Mouse (Mus musculus) forebrain, embryonic 12.5 days (tissue): ENCODE data around the gene Gdpgp1. TPM values are rescaled to one million over a fixed set of nuclear protein-coding genes. Genes with fewer than 3 reads are reported as not detected.

ENCODE experiments used
- ATAC-seq: fragments of 200-750 bp; cut with Nextera tagmentation; 2 replicates; pipeline ENCODE4 v1.8.0; 2017; ENCODE audit warnings: moderate TSS enrichment; ENCODE audit not compliant: low FRiP score
- H3K27ac ChIP-seq: fragments of 300-500 bp; sonication (generic); 2 replicates; pipeline ENCODE4 v1.5.1; 2016; ENCODE audit warnings: mild to moderate bottlenecking
- H3K27me3 ChIP-seq: fragments of 300-500 bp; sonication (generic); 2 replicates; pipeline ENCODE4 v1.6.1; 2016; ENCODE audit warnings: mild to moderate bottlenecking
- H3K36me3 ChIP-seq: fragments of 300-500 bp; sonication (generic); replicated peaks from 2 replicates; pipeline ENCODE4 v1.6.1; 2016; ENCODE audit warnings: mild to moderate bottlenecking
- H3K4me1 ChIP-seq: fragments of 300-500 bp; sonication (generic); 2 replicates; pipeline ENCODE4 v1.6.1; 2016
- H3K4me2 ChIP-seq: fragments of 300-500 bp; sonication (generic); 2 replicates; pipeline ENCODE4 v1.6.1; 2016; ENCODE audit warnings: mild to moderate bottlenecking, moderate library complexity
- H3K4me3 ChIP-seq: fragments of 300-500 bp; sonication (generic); replicated peaks from 2 replicates; pipeline ENCODE4 v1.5.1; 2016; ENCODE audit warnings: mild to moderate bottlenecking
- H3K9ac ChIP-seq: fragments of 300-500 bp; sonication (generic); 2 replicates; pipeline ENCODE4 v1.6.1; 2016; ENCODE audit warnings: mild to moderate bottlenecking
- H3K9me3 ChIP-seq: fragments of 300-500 bp; sonication (generic); 2 replicates; pipeline ENCODE4 v1.6.1; 2016
- WGBS: fragments of 180-500 bp; shearing (Covaris S2); methylation state at CpG from one replicate; pipeline ENCODE4 v1.1.7; 2016; 5-methylcytosine and 5-hydroxymethylcytosine counted together
- polyA plus RNA-seq: library from polyadenylated mRNA; unstranded; fragments of >200 nt; fragmentation: Nextera tagmentation; extraction: Ambion mirVana; gene quantifications from 2 replicates; pipeline ENCODE4 v1.2.1, GENCODE M21; 2016

Gdpgp1 gene
- polyA plus RNA-seq, 1 experiment from 2014 or later = 4.2 TPM

DNA sequence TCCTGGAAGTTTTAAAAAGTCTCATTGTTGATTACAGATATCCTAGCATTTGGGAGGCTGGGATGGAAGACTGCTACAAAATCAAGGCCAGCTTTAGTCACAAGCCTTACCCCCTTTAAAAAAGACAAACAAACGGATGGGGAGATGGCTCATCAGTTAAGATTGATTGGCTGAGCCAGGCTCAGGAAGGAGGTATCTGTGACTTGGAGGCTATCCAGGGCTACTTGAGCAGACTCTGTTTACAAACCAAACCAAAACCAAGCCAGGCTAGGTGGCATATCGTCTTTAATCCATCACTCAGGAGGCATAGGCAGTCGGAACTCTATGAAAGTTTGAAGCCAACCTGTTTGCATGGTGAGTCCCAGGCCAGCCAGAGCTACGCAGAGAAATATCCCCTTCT is 9.0 kb downstream of the Gdpgp1 start:
- Histone ChIP-seq H3K27ac (no peak overlapping the region), H3K4me1 (no peaks in the 10 kb centered on the region), H3K9me3 (no peaks in the 10 kb centered on the region), H3K4me2 (no peak overlapping the region), H3K27me3 (no peaks in the 10 kb centered on the region), H3K36me3 (peaks cover 25% of the 10 kb centered on the region), H3K4me3 (no peak overlapping the region), H3K9ac (no peak overlapping the region)
- ATAC-seq = no peak
- WGBS = 92% methylated on average over 4 of the region's 4 CpGs

DNA sequence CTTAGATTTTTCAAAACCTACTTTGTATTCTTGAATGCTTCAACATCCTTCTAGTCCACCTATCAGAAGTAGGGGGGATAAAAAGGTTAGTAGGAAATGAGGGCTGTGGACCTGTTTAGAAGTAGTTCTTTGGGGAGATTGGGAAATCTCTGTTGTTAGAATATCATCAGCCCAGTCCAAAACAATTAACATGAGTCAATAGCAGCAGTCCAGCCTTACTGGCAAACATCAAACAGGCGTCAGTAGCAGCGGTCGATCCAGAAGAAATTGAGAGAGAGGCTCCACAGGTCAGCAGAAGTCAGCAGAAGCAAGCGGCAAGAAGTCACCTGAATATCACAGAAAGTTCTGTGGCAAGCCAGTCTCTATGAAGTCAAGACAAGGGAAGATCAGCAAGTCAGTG is 12.2 kb downstream of the Gdpgp1 start:
- Histone ChIP-seq H3K9ac (no peak overlapping the region), H3K36me3 (peaks cover 8% of the 10 kb centered on the region), H3K4me3 (no peak overlapping the region), H3K27me3 (no peaks in the 10 kb centered on the region), H3K9me3 (no peaks in the 10 kb centered on the region), H3K4me1 (no peaks in the 10 kb centered on the region), H3K4me2 (no peak overlapping the region), H3K27ac (no peak overlapping the region)
- WGBS = 91% methylated on average over 4 of the region's 4 CpGs
- ATAC-seq = no peak

DNA sequence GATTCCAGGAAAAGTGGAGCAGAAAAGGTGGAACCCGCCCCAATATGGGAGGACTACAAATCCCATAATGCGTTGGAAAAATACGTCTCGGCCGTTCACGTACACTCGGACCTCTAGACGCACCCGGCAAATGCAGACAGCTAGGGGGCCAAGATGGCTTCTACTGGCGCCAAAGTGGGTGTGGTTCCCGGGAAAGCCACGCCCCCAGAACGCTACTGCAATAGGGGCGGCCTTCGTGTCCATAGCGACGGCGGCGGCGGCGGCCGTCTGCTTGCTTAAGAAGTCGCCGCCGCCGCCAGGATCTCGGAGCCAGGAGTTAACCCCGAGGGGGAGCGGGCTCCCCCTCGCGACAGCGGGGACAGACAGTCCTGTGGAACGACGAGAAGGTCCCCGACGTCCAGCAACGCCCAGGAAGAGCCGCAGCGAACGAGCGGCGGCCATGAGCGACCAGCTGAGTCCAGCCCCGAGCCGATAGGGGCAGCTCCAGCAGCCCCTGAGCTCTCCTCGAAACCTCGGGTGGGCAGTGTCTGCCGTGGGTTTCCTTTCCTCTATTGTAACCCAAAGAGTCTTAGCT is 13.6 kb downstream of the Gdpgp1 start, which contains the start of gene Ttll13:
Ttll13 (plus strand) TSS at position 229 of the 574 bp plus-strand sequence.
- H3K9me3 ChIP-seq = no peaks in the 10 kb centered on the region
- peak; percentile 98 for ATAC-seq
- H3K4me3 ChIP-seq = peak within 1 kb of the TSS; percentile 48
- no peaks in the 10 kb centered on the region for H3K4me1 ChIP-seq
- peak within 1 kb of the TSS; percentile 83 for H3K27ac ChIP-seq
- no peaks in the 10 kb centered on the region for H3K36me3 ChIP-seq
- peak within 1 kb of the TSS; percentile 61 for H3K9ac ChIP-seq
- H3K27me3 ChIP-seq = peaks cover 4% of the 10 kb centered on the region; the same call in 1 of the 2 replicates
- peak within 1 kb of the TSS; percentile 65 for H3K4me2 ChIP-seq
- under 1% methylated on average over 48 of the region's 48 CpGs for WGBS

DNA sequence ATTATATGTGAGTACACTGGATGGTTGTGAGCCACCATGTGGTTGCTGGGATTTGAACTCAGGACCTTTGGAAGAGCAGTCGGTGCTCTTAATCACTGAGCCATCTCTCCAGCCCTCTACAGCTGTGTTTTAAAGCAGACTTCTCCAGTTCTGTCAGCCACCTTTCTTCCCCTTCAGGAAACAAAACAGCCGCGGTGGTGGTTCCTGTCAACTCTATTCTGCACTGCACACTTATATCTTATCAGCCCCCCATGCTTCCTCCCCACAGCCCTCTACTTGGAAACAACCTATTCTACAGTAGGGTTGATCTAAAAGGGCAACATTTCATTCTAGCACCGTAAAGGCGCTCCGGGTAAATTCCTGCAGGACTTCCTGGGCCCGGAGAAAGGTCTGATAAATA is 14.2 kb downstream of the Gdpgp1 start:
- whole genome bisulfite sequencing = 72% methylated on average over 7 of the region's 7 CpGs
- H3K4me2 ChIP-seq = peak overlapping the region; percentile 65
- H3K27ac ChIP-seq = no peak overlapping the region

DNA sequence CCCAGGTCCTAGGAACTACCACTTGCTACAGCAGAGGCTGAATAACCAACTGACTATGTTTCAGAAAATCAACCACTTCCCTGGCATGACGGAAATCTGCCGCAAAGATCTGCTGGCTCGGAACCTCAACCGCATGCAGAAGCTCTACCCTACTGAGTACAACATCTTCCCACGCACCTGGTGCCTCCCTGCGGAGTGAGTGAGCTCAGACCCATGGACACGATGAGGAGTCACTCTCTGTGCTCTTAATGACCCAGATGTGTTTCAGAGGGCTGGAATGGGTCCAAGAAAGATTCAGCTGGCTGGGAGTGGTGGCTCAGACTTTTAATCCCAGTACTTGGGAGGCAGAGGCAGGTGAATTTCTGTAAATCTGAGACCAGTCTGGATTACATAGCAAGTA is 19.8 kb downstream of the Gdpgp1 start:
- WGBS = 82% methylated on average over 7 of the region's 7 CpGs
- Histone ChIP-seq H3K9ac (no peak overlapping the region), H3K4me2 (no peak overlapping the region), H3K4me3 (no peak overlapping the region), H3K4me1 (no peaks in the 10 kb centered on the region), H3K36me3 (no peaks in the 10 kb centered on the region), H3K9me3 (no peaks in the 10 kb centered on the region), H3K27ac (no peak overlapping the region), H3K27me3 (peaks cover 30% of the 10 kb centered on the region)
- no peak for ATAC-seq

More for the DNA sequence above, 14.2 kb downstream of the Gdpgp1 start:
- Histone ChIP-seq H3K4me1 (no peaks in the 10 kb centered on the region), H3K9ac (peak overlapping the region; percentile 61; the same call in 1 of the 2 replicates), H3K36me3 (no peaks in the 10 kb centered on the region), H3K9me3 (no peaks in the 10 kb centered on the region), H3K27me3 (peaks cover 4% of the 10 kb centered on the region), H3K4me3 (peak overlapping the region; percentile 48)
- ATAC-seq = no peak

DNA sequence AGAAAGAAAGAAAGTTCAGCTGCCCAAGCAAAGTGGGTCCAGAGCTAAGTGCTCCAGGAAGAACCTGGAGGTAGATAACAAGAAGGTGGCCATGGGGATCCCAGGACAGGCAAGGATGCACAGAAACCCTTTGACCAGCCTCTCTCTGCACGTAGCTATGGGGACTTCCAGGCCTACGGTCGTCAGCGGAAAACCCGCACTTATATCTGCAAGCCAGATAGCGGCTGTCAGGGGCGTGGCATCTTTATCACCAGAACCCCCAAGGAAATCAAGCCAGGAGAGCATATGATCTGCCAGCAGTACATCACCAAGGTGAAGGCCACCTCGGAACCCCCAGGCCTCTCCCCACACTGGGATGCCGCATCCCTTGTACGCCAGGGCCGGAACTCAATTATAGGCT is 20.2 kb downstream of the Gdpgp1 start:
- H3K9ac ChIP-seq = no peak overlapping the region
- no peaks in the 10 kb centered on the region for H3K4me1 ChIP-seq
- no peaks in the 10 kb centered on the region for H3K9me3 ChIP-seq
- no peak for ATAC-seq
- no peaks in the 10 kb centered on the region for H3K36me3 ChIP-seq
- H3K4me2 ChIP-seq = no peak overlapping the region
- no peak overlapping the region for H3K4me3 ChIP-seq
- H3K27ac ChIP-seq = no peak overlapping the region
- H3K27me3 ChIP-seq = peaks cover 33% of the 10 kb centered on the region
- WGBS = 89% methylated on average over 11 of the region's 11 CpGs

DNA sequence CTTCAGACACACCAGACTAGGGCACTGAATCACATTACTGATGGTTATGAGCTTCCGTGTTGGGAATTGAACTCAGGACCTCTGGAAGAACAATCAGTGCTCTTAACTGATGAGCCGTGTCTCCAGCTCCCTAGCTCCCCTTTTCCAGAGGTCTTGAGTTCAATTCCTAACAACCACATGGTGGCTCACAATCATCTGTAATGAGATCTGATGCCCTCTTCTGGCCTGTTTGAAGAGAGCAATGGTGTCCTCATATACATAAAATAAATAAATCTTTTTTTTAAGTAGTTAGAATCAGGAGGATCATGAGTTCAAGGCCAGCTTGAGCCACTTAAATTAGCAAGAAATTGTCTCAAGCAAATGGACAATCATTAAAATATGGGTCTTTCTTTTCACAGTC is 23.3 kb downstream of the Gdpgp1 start:
- WGBS = 66% methylated on average over 2 of the region's 2 CpGs
- Histone ChIP-seq H3K27me3 (peaks cover 52% of the 10 kb centered on the region), H3K9ac (no peak overlapping the region), H3K9me3 (no peaks in the 10 kb centered on the region), H3K36me3 (no peaks in the 10 kb centered on the region), H3K27ac (no peak overlapping the region), H3K4me2 (no peak overlapping the region), H3K4me1 (no peaks in the 10 kb centered on the region), H3K4me3 (no peak overlapping the region)
- no peak for ATAC-seq

DNA sequence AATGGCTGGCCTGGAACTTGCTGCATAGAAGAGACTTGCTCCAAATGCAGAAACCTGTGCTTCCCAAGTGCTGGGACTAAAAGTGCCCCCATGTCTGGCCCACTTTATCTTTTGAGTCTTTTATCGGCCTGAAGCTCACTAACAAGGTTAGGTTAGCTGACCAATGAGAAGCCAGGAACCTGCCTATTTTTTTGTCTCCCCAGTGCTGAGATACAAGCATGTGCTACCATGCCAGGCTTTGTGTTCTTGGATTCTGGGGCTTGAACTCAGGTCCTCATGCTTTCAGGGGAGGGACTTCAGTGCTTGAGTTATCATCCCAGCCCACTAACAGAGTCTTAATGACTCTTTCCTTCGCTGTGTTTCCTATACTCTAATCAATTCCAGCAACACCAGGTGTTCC is 25.0 kb downstream of the Gdpgp1 start:
- H3K9ac ChIP-seq = no peak overlapping the region
- no peaks in the 10 kb centered on the region for H3K36me3 ChIP-seq
- ATAC-seq = no peak
- no peak overlapping the region for H3K27ac ChIP-seq
- H3K4me2 ChIP-seq = no peak overlapping the region
- H3K4me3 ChIP-seq = no peak overlapping the region
- H3K4me1 ChIP-seq = peaks cover 9% of the 10 kb centered on the region
- peaks cover 48% of the 10 kb centered on the region for H3K27me3 ChIP-seq
- H3K9me3 ChIP-seq = no peaks in the 10 kb centered on the region
- 82% methylated on average over 2 of the region's 2 CpGs for WGBS

DNA sequence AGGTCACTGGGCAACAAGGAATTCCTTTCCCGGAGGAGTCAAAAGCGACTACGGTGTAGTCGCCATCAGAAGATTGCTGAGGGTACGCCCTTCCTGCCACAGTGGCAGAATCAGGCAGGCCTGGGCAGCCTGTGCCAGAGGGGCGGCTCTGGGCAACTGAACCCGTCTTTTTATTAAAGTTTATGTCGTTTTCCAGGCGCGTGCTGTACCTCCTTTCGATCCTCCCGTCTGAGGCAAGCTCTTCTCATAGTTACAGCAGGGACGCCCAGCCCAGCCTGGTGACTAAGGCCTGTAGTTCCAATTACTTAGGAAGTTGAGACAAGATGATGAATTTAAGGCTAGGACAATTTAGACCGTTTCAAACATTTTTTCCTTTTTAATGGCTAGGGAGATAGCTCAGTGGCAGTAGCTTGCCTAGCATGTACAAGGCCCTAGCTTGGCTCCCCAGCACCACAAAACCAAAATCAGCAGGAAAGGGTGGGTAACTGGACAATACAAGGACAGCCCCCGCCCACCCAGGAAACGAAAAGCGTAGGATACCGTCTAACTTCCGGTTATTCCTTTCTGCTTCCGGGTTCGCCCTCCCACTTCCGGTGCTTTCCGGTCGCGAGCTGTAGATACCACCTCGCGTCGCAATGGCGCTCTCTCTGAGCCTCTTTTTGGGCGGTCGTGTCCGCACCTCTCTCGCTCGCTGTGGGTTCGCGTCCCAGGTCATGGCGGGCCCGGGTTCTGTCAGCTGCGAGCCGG is 28.1 kb downstream of the Gdpgp1 start, which contains the start of gene Ngrn:
Ngrn (plus strand) TSS at position 591 of the 747 bp plus-strand sequence.
- H3K4me3 ChIP-seq = peak within 1 kb of the TSS; percentile 86
- H3K27ac ChIP-seq = peak within 1 kb of the TSS; percentile 75
- H3K4me1 ChIP-seq = peaks cover 9% of the 10 kb centered on the region
- 27% methylated on average over 40 of the region's 40 CpGs for WGBS
- peak; percentile 88 for ATAC-seq
- peaks cover 25% of the 10 kb centered on the region for H3K36me3 ChIP-seq
- H3K27me3 ChIP-seq = peaks cover 36% of the 10 kb centered on the region
- H3K9me3 ChIP-seq = no peaks in the 10 kb centered on the region
- H3K4me2 ChIP-seq = peak within 1 kb of the TSS; percentile 94
- peak within 1 kb of the TSS; percentile 80 for H3K9ac ChIP-seq

DNA sequence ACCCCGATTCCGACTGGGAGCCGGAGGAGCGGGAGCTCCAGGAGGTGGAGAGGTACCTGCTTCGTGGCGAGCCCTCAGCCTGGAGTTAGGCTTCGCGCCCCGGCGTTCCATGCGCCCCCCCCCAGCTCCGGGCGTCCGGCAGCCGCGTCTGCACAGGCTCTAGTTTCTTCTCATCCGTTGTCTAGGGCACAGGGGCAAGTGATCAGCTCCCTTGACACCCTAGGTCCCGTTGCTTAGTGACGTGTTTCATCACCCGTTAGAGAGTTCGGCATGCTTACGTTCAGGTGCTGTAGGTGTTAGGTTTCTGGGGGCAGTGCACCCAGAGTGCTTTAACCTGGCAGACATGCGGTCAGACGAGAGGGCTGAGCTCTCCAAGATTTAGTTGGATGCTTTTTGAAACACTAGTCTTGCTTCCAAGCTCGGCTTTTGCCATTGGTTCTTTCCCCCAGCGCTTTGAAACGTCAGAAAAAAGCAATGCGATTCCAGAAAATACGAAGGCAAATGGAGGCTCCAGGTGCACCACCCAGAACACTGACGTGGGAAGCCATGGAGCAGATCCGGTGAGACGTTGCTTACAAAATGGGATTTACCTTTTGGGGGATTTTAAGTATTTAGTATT is 28.8 kb downstream of the Gdpgp1 start:
- WGBS = 2% methylated on average over 32 of the region's 32 CpGs
- Histone ChIP-seq H3K4me3 (peak overlapping the region; percentile 86), H3K9me3 (no peaks in the 10 kb centered on the region), H3K36me3 (peaks cover 32% of the 10 kb centered on the region), H3K4me1 (peaks cover 9% of the 10 kb centered on the region), H3K27ac (peak overlapping the region; percentile 75), H3K27me3 (peaks cover 33% of the 10 kb centered on the region), H3K9ac (peak overlapping the region; percentile 80), H3K4me2 (peak overlapping the region; percentile 94)
- peak; percentile 70; the same call in 1 of the 2 replicates for ATAC-seq

DNA sequence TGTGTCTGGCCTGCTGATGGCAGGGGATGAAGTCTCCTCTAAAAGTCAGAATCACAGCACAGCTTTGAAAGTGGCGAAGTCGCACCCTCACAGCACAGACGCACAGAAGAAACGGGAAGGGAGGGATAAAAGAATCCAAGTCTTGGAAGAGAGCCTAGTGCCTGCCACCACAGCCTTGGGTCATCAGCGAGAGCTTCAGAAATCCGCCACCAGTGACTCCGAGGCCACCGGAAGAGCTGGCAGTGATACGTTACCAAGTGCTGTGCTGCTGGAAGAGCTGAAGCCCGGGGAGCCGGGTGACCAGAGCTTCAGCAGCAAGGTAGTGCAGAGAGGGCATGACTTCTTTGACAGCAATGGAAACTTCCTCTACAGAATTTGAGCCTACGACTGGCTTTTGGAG is 31.9 kb downstream of the Gdpgp1 start:
- peaks cover 38% of the 10 kb centered on the region for H3K36me3 ChIP-seq
- 95% methylated on average over 12 of the region's 12 CpGs for WGBS

DNA sequence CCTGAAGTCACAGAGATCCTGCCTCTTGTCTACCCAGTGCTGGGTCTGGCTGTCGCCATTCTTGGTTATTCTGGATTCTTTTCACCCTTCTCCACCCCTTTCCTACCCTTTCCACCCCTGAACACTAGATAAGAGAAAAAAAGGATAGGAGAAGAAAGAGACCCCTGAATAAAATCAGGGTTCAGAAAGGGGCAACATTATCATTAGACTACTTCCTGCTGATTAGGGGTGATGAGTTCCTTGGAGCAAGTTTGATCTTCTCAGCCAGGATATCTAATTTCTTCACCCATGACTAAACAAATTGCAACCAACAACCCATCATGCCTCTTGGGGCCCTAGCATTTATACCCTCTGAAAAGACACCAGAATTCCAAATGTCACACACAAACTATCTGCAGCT is 35.1 kb downstream of the Gdpgp1 start:
- Histone ChIP-seq H3K36me3 (peaks cover 43% of the 10 kb centered on the region), H3K27me3 (no peaks in the 10 kb centered on the region), H3K4me3 (no peak overlapping the region)

More for the DNA sequence above, 31.9 kb downstream of the Gdpgp1 start:
- H3K27me3 ChIP-seq = peaks cover 5% of the 10 kb centered on the region
- no peak overlapping the region for H3K9ac ChIP-seq
- H3K9me3 ChIP-seq = no peaks in the 10 kb centered on the region
- no peak for ATAC-seq
- peaks cover 15% of the 10 kb centered on the region for H3K4me1 ChIP-seq
- H3K4me2 ChIP-seq = no peak overlapping the region
- no peak overlapping the region for H3K4me3 ChIP-seq
- H3K27ac ChIP-seq = no peak overlapping the region

More for the DNA sequence above, 35.1 kb downstream of the Gdpgp1 start:
- no peak overlapping the region for H3K9ac ChIP-seq
- no peak overlapping the region for H3K4me2 ChIP-seq
- no peak for ATAC-seq
- WGBS = 93% methylated on average over 1 of the region's 1 CpGs
- no peak overlapping the region for H3K27ac ChIP-seq
- H3K4me1 ChIP-seq = peaks cover 18% of the 10 kb centered on the region
- no peaks in the 10 kb centered on the region for H3K9me3 ChIP-seq
